Mouse (Mus musculus) thymus, adult 2 months (tissue): ENCODE data around the gene Vmn1r87.

Source experiments
- CTCF ChIP-seq: fragments of 200-500 bp; IDR thresholded peaks from 2 replicates; pipeline ENCODE4 v1.5.1; 2012; ENCODE audit warnings: mild to moderate bottlenecking, control low read depth, low read length, moderate library complexity, borderline replicate concordance; ENCODE audit not compliant: control insufficient read depth, poor library complexity, insufficient read depth; ENCODE audit errors: extremely low read depth
- POLR2A ChIP-seq: fragments of 200-500 bp; IDR thresholded peaks from 2 replicates; pipeline ENCODE4 v1.6.1; 2012; ENCODE audit warnings: mild to moderate bottlenecking, low read length, control low read depth, moderate library complexity; ENCODE audit not compliant: control insufficient read depth, poor library complexity, insufficient read depth; ENCODE audit errors: extremely low read depth

- TF ChIP-seq CTCF (no peak), POLR2A (no peak)
Measured at GRCm38 (mm10) chr7:13131856-13132255, 8.1 kb downstream of the Vmn1r87 start.
